Mouse (Mus musculus) spleen, postnatal 14 days (tissue): ENCODE measurements around the gene Smim24.

ENCODE experiments used
- DNase-seq, 2 experiments: peaks; one replicate each; pipeline ENCODE4 v3.0.0; 2021 to 2022; ENCODE audit warnings: low spot score in 2 of 2

Smim24 gene

DNA sequence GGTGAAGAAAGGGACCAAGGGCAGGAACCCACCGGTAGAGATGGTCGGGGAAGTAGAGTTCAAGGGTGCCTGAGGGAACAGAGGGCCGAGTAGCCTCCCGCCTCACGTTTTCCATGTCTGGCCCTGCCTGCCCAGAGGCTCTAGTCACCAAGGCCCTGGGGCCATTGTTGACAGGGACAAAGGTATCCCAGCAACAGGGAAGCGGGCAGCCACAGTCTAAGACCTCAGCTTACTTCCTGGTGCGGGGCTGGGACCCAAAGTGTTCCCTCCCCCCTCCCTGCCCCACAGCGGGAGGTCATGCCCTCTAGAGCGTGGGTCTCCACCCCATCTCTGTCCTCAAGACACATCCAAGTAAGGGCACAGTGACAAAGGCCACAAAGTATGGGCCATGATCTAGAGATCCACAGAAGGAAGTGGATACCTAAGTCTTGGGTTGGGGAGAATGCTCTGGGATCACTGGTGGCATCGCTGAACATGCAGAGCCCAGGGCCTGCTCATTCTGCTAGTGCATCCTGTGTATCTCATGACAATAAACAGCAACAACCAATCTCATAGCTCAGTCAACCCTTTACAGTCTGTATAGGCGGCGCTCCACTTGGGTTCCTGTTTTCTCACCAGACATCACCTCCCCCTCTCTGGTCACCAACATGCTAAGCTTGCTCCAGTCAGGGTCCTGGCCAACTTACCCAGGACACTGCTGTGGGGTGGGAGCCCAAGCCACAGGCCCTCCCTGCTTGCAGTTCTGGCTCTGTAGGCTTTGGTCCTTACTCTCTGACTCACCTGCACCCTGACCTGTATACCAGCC lies 27.0 kb upstream of the Smim24 start, which contains the start of gene 4930404N11Rik:
Gene 4930404N11Rik (minus strand): TSS at position 145 of the 805 bp plus-strand sequence.
- no peak for DNase-seq

GRCm38 (mm10) chr10:81366477-81367206 lies 26.2 kb upstream of the Smim24 start:
- no peak for DNase-seq

- DNase-seq = no peak
These were observed 25.7 kb upstream of the Smim24 start for GRCm38 (mm10) chr10:81367207-81367495.

DNA sequence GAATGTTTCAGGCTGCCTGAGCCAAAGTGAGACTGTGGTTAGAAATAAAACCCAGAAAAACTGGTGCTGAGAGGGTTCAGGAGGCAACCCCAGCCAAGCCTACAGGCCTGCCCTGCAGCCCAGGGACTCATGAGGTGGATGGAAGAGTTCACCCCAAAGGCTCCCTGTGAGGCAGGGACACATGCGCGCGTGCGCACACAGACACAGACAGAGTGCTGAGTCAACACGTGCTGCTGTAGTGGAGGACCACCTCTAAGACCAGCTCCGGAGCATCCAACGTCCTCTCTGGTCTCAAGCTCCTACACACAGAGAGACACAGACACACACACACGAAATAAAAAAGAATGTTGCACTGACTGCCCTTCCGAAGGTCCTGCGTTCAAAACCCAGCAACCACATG lies 17.5 kb upstream of the Smim24 start:
- DNase-seq = no peak

GRCm38 (mm10) chr10:81376561-81377361 lies 16.1 kb upstream of the Smim24 start:
- peak in 1 of 2 experiments; percentile 52 for DNase-seq

- no peak for DNase-seq
These were observed 15.5 kb upstream of the Smim24 start for GRCm38 (mm10) chr10:81377362-81377664.

DNA sequence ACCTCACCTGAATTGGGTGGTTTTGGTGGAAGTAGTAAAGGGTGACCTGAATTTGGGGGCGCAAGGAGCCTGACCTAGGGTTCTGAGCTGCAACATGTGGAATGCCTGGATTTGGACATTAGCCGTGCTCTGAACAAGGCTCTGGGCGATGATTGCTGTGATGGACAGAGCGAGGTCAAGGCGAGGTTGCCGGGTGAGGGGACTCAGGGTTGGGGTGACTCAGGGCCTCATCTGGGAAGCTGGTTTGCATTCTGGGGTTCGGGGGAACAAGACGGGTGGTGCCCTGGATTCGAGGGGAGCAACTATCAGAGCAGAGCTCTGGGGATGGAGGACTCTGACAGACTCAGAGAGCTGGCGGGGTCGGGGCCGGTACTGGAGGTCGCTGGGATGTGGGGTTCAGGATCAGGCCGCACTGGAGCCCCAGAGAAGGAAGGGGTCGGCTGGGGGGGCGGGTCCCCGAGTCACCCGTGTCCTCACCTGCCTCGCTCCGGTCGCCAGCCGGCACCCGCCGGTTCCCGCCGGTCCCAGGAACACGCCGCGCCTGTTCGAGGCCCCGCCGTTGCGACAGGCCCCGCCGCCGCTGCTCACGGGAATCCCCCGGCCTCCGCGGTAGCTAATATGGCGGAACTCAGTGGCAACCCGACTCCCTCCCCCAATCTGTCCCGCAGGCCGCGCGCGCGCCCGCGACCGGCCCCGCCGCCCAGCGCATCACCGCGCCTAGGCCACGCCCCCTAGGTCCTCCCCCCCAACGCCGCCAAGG lies 14.9 kb upstream of the Smim24 start, which contains the start of gene Fzr1:
Gene Fzr1 (minus strand): TSS at position 724 of the 760 bp plus-strand sequence.
- peak in 1 of 2 experiments; percentile 32 for DNase-seq

- DNase-seq = peak; percentile 100
These were observed 14.2 kb upstream of the Smim24 start for GRCm38 (mm10) chr10:81378553-81379182.

DNA sequence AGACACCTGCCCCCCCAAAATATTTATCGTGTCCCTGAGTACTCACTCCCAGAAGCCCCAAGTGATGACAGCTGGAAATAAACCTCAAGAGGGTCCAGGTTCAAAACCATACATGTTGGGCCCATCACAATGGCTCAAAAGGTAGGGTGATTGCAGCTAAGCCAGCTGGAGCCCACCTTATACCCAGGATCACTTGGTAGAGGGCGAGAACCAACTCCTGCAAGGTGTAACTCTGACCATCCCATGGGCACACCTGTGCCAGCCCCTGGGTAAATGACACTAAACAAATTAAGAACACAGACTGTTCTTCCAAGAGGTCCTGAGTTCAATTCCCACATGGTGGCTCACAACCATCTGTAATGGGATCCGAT lies 13.7 kb upstream of the Smim24 start:
- no peak for DNase-seq

DNA sequence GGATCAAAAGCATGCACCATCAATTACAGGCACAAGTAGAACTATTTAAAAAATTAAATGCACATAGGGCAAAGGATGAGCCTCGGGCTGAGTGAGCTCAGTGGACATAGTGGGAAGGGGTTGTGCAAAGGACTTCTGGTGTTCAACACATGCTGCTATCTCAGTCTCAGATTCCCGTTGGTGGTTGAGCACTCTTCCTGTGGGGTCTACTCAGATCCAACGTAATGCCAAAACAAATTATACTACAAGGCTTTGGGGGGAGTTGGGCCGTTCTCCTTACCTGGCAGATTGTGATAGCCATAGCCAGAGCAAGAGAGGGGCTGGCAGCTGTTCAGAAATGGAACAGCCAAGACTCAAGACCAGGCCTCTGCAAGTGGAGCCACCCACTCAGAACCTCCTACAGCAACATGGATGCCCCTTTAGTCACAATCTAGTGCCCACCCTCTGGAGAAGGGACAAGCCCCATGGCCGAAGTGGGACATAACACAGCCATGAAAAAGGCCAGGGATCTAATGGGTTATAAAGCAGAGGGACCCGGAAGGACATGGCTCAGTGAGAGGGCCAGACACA lies 13.0 kb upstream of the Smim24 start:
- DNase-seq = no peak

- peak; percentile 79 to 86 for DNase-seq
These were observed 10.8 kb upstream of the Smim24 start for GRCm38 (mm10) chr10:81382039-81382438.

DNA sequence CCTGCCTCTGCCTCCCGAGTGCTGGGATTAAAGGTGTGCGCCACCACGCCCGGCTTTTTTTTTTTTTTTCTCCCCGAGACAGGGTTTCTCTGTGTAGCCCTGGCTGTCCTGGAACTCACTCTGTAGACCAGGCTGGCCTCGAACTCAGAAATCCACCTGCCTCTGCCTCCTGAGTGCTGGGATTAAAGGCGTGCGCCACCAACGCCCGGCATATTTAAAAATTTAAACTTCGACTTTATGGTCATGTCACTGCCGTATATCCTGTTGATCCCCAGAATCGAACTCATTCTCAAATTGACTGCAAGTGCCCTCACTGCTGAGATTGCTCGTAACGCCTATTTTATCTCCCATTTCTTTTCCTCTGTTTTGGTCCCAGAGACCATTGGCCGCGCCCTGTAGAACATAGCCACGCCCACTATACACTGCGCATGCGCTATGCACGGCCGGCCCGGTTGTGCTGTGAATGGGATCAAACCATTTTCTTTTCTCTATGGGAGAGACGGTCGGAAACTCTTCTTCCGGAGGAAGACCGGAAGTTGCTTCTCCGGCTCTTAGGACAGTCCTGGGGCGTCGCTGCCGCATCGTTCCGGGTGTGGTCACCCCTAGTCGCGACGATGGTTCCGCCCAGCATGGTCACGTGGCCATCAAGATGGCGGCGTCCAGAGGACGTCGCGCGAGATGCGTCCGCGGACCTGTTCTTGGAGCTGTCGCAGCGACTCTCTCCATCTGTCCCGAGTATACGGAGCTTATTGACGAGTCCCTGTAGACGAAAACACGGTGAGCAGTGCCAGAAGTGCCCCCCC lies 8.8 kb upstream of the Smim24 start, which contains the start of the genes Dohh and Gm48551:
Gene Dohh (plus strand): TSS at position 627 of the 803 bp plus-strand sequence.
Gene Gm48551 (plus strand): TSS at position 665 of the 803 bp plus-strand sequence.
- peak; percentile 99 for DNase-seq

- DNase-seq = no peak
These were observed 8.3 kb upstream of the Smim24 start for GRCm38 (mm10) chr10:81384605-81384982.

- no peak for DNase-seq
These were observed 7.1 kb upstream of the Smim24 start for GRCm38 (mm10) chr10:81385603-81386306.

GRCm38 (mm10) chr10:81387716-81388115 lies 5.1 kb upstream of the Smim24 start:
- DNase-seq = no peak

GRCm38 (mm10) chr10:81388505-81389055 lies 4.3 kb upstream of the Smim24 start, which contains the start of gene Gm48552:
Gene Gm48552, plus strand, starts transcription at chr10:81389005.
- DNase-seq = no peak

DNA sequence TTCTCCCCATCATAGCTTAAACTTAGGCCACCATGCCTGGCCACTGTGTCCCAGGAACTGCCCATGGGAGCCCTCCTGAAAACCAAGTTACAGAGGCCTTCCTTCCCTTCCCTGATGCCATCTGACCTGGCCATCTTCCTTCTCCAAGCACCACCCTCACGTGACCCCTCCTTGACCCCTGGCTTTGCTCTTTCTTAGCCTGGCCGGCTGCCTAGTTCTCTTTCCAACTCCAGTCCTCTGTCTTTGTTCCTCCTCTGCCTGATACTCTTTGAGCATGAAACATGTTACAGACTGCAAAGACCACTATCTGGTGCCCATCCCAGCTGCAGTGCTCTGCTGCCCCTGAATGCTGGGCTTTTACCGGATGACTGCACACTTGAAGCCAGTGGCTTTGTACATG lies 3.5 kb upstream of the Smim24 start:
- DNase-seq = no peak

- DNase-seq = peak; percentile 63 to 75
These were observed 2.8 kb upstream of the Smim24 start for GRCm38 (mm10) chr10:81389801-81390677.
